Mouse (Mus musculus) midbrain, embryonic 11.5 days (tissue): ENCODE data around the gene Cbx1. TPM values are rescaled to one million over a fixed set of nuclear protein-coding genes. Genes with fewer than 3 reads are reported as not detected.
A peak's percentile ranks its signal among the peaks of the same experiment; 100 is the strongest.

ENCODE experiments used
- ATAC-seq: fragments of 200-750 bp; cut with Nextera tagmentation; 2 replicates; pipeline ENCODE4 v1.8.0; 2017; ENCODE audit warnings: moderate TSS enrichment, moderate library complexity; ENCODE audit not compliant: low FRiP score
- DNase-seq: peaks from one replicate; pipeline ENCODE4 v3.0.0; 2015; ENCODE audit warnings: low spot score; ENCODE audit errors: missing footprints
- H3K27ac ChIP-seq: fragments of 300-500 bp; sonication (generic); 2 replicates; pipeline ENCODE4 v1.5.1; 2014; ENCODE audit warnings: low read depth, low read length
- H3K27me3 ChIP-seq: fragments of 300-500 bp; sonication (generic); 2 replicates; pipeline ENCODE4 v1.6.1; 2014; ENCODE audit warnings: mild to moderate bottlenecking, low read length, moderate library complexity, mixed read lengths; ENCODE audit not compliant: control insufficient read depth, insufficient read depth
- H3K36me3 ChIP-seq: fragments of 300-500 bp; sonication (generic); 2 replicates; pipeline ENCODE4 v1.6.1; 2014; ENCODE audit warnings: mild to moderate bottlenecking, low read length, moderate library complexity, mixed read lengths; ENCODE audit not compliant: control insufficient read depth, insufficient read depth
- H3K4me1 ChIP-seq: fragments of 300-500 bp; sonication (generic); 2 replicates; pipeline ENCODE4 v1.6.1; 2014; ENCODE audit warnings: low read length; ENCODE audit not compliant: control insufficient read depth, insufficient read depth
- H3K4me2 ChIP-seq: fragments of 300-500 bp; sonication (generic); 2 replicates; pipeline ENCODE4 v1.6.1; 2014; ENCODE audit warnings: mild to moderate bottlenecking, moderate library complexity
- H3K4me3 ChIP-seq: fragments of 300-500 bp; sonication (generic); 2 replicates; pipeline ENCODE4 v1.5.1; 2014; ENCODE audit warnings: low read depth, low read length
- H3K9ac ChIP-seq: fragments of 300-500 bp; sonication (generic); 2 replicates; pipeline ENCODE4 v1.6.1; 2014; ENCODE audit warnings: low read length
- H3K9me3 ChIP-seq: fragments of 300-500 bp; sonication (generic); 2 replicates; pipeline ENCODE4 v1.6.1; 2016; ENCODE audit warnings: low read length; ENCODE audit not compliant: control insufficient read depth
- WGBS: fragments of 180-500 bp; shearing (Covaris S2); extraction: QIAGEN DNeasy Blood & Tissue Kit; methylation state at CpG from one replicate; pipeline ENCODE4 v1.1.7; 2014; 5-methylcytosine and 5-hydroxymethylcytosine counted together
- polyA plus RNA-seq: library from polyadenylated mRNA; unstranded; fragments of >200 nt; fragmentation: Nextera tagmentation; extraction: Ambion mirVana; gene quantifications from 2 replicates; pipeline ENCODE4 v1.2.1, GENCODE M21; 2014

Cbx1 gene
- polyA plus RNA-seq, 1 experiment from 2014 or later = 167 TPM

- H3K9ac ChIP-seq = no peak overlapping the region
- H3K4me2 ChIP-seq = peak overlapping the region; percentile 21; the same call in 1 of the 2 replicates
- H3K9me3 ChIP-seq = no peaks in the 10 kb centered on the region
- peaks cover 49% of the 10 kb centered on the region for H3K4me1 ChIP-seq
- no peak overlapping the region for H3K27ac ChIP-seq
- H3K36me3 ChIP-seq = peaks cover 13% of the 10 kb centered on the region; the same call in 1 of the 2 replicates
- ATAC-seq = no peak
- no peaks in the 10 kb centered on the region for H3K27me3 ChIP-seq
- no peak overlapping the region for H3K4me3 ChIP-seq
- WGBS = 97% methylated on average over 2 of the region's 2 CpGs
- no peak for DNase-seq
Observed at GRCm38 (mm10) chr11:96826481-96826880, 37.6 kb downstream of the Cbx1 start.

DNA sequence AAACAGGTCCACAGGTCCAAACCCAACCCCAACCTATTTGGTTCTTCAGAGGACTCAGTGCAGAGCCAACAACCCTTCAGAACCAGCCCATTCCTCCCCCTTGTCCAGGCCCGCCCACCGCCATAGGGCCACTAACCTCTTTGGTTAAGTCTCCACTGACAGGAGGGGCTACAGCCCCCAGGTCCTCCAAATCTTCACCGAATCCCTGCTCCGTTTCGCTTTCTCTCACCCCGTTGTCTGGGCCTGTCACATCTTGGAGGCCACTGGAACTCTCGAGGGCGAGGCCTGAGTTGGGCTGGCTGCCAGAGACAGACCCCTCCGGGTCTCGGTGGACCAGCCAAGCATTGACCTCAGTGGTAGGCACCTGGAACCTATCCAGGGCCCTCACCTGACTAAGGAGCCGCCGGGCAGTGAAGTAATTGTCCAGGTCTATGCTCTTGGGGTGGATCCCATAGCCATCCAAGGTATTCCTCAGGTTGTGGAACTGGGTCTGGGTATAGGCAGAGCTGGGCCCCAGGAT lies 38.2 kb downstream of the Cbx1 start:
- Histone ChIP-seq H3K27me3 (no peaks in the 10 kb centered on the region), H3K9me3 (no peaks in the 10 kb centered on the region), H3K4me3 (no peak overlapping the region), H3K27ac (no peak overlapping the region), H3K9ac (no peak overlapping the region), H3K4me1 (peaks cover 49% of the 10 kb centered on the region), H3K36me3 (peaks cover 7% of the 10 kb centered on the region; the same call in 1 of the 2 replicates), H3K4me2 (peak overlapping the region; percentile 10; the same call in 1 of the 2 replicates)
- peak; percentile 77 for DNase-seq
- 90% methylated on average over 12 of the region's 12 CpGs for WGBS
- no peak for ATAC-seq

- no peak for ATAC-seq
- Histone ChIP-seq H3K27ac (no peak overlapping the region), H3K9ac (no peak overlapping the region), H3K9me3 (no peaks in the 10 kb centered on the region), H3K36me3 (peaks cover 7% of the 10 kb centered on the region; the same call in 1 of the 2 replicates), H3K4me2 (no peak overlapping the region), H3K27me3 (no peaks in the 10 kb centered on the region), H3K4me1 (peaks cover 46% of the 10 kb centered on the region), H3K4me3 (no peak overlapping the region)
- no peak for DNase-seq
- WGBS = 86% methylated on average over 9 of the region's 9 CpGs
Observed at GRCm38 (mm10) chr11:96827917-96828316, 39.0 kb downstream of the Cbx1 start.

GRCm38 (mm10) chr11:96828881-96829280 lies 40.0 kb downstream of the Cbx1 start:
- Histone ChIP-seq H3K9ac (peak overlapping the region; percentile 93), H3K36me3 (peaks cover 7% of the 10 kb centered on the region; the same call in 1 of the 2 replicates), H3K4me2 (peak overlapping the region; percentile 71), H3K4me1 (peaks cover 37% of the 10 kb centered on the region), H3K27ac (peak overlapping the region; percentile 95), H3K9me3 (no peaks in the 10 kb centered on the region), H3K27me3 (no peaks in the 10 kb centered on the region), H3K4me3 (peak overlapping the region; percentile 89)
- DNase-seq = no peak
- ATAC-seq = no peak
- WGBS = 17% methylated on average over 10 of the region's 10 CpGs

DNA sequence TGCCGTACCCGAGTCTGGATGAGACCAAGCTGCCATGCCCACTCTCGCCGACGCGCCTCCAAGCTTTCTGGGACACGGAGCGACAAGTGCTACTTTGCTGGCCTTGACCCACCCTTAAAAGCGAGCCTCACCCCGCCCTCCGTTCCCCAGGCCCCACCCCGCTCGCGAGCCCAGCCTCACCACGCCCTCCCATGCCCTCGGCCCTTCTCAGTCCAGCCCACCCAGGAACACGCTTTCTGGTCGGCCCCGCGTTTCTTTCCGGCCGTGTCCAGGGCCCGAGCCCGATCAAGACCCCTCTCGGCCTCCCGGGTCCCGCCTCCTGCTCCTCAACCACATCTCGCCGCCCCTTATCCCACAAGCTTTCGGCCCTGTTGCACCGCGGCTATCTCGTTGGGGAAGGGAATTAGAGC lies 40.5 kb downstream of the Cbx1 start:
- DNase-seq = no peak
- under 1% methylated on average over 33 of the region's 33 CpGs for WGBS
- Histone ChIP-seq H3K27me3 (no peaks in the 10 kb centered on the region), H3K4me3 (peak overlapping the region; percentile 89), H3K4me1 (peaks cover 34% of the 10 kb centered on the region), H3K9me3 (no peaks in the 10 kb centered on the region), H3K4me2 (peak overlapping the region; percentile 71), H3K9ac (peak overlapping the region; percentile 93), H3K27ac (peak overlapping the region; percentile 95), H3K36me3 (peaks cover 7% of the 10 kb centered on the region; the same call in 1 of the 2 replicates)
- ATAC-seq = peak; percentile 60

DNA sequence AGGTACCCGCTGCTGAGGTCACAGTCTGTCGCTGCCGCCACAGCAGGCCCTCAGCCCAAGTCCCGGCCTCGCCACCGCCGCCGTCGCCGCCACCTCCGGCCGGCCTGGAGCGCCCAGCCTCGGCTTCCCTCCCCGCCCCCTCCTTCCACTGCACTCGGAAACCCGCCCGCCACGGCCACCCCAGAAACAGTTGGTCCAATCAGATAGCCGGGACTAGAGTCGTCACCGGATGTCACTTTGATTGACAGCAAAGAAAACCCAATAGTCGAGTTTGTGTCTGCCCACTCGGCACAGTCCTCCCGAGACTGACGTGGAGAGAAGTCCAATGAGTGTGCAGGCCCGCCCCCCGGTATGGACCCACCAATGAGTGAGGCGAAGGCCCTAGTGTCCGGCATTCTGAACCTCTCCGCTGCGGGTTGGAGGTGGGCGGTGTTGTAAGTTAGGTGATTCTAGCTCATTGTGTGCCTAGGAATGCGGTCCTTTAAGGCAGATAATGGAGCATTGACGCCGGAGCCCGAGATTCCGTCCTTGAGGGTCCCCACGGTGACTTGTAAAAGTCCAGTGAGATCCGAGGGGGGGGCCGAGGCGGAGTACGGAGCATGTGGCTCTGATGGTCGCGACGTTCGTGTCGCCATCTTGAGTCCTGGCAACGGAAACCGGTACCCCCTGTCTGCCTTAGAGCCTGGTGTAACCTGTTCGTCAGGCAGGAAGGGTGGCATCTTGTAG lies 41.0 kb downstream of the Cbx1 start, which contains the start of gene Nfe2l1:
Nfe2l1 (minus strand) TSS at position 156 of the 726 bp plus-strand sequence.
- ATAC-seq (peak; percentile 99), DNase-seq (peak; percentile 99)
- Histone ChIP-seq H3K4me3 (peak within 1 kb of the TSS; percentile 89), H3K4me2 (peak within 1 kb of the TSS; percentile 71), H3K27me3 (no peaks in the 10 kb centered on the region), H3K27ac (peak within 1 kb of the TSS; percentile 95), H3K4me1 (peaks cover 28% of the 10 kb centered on the region), H3K36me3 (peaks cover 7% of the 10 kb centered on the region; the same call in 1 of the 2 replicates), H3K9ac (peak within 1 kb of the TSS; percentile 93), H3K9me3 (no peaks in the 10 kb centered on the region)
- WGBS = under 1% methylated on average over 51 of the region's 51 CpGs

DNA sequence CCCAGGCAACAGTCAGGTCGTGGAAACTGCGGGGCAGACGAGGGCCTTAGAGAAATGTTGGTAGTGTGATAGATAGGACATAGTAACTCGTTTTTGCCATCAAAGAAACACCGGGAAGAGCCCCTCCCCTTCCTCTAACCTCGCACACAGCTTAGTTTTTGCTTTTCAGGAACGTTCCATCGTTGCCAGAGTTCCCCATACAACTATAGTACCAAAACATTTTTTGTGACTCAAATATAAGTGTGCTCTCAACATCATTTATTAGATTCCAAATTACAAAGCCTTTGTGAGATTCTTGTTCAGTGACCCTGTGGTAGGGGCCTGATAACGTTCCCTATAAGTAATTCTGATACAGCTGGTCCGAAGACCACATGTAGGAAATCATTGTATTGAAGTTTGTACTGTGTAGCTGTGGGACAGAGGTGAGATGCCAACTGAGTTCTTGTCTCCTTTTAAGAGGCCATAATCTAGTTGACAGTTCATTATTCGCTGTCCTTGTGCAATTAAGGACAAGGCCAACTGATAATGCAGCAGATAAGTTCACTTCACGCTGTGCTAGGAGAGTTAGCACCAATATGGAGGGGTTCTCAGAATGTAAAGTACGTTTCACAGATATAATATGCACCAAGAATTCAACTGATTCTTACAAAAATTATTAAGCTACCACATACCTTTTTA lies 41.8 kb downstream of the Cbx1 start:
- no peak for ATAC-seq
- Histone ChIP-seq H3K4me1 (peaks cover 22% of the 10 kb centered on the region), H3K36me3 (peaks cover 7% of the 10 kb centered on the region; the same call in 1 of the 2 replicates), H3K4me2 (peak overlapping the region; percentile 55), H3K27ac (peak overlapping the region; percentile 95), H3K4me3 (peak overlapping the region; percentile 89), H3K27me3 (no peaks in the 10 kb centered on the region), H3K9me3 (no peaks in the 10 kb centered on the region), H3K9ac (peak overlapping the region; percentile 82)
- DNase-seq = no peak
- WGBS = 24% methylated on average over 13 of the region's 13 CpGs

DNA sequence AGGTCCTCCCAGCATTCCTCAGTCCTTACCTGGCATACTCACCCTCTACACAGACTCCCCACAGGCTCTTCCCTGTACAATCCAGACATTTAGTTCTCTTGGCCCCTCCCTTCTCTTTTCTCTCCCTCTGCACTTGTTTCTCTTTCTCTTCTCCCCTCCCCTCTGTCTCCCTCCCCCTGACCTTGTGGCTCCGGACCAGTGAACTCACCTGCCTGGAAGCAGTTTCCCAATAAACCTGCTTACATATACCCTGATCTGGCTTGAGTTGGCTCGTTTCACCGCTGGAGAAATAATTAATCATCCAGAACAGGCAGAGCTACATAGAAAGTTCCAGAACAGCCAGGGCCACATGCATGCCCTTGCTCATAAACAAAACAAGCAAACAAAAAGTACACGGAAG lies 42.6 kb downstream of the Cbx1 start:
- peaks cover 7% of the 10 kb centered on the region; the same call in 1 of the 2 replicates for H3K36me3 ChIP-seq
- no peak for DNase-seq
- H3K9me3 ChIP-seq = no peaks in the 10 kb centered on the region
- WGBS = 79% methylated on average over 4 of the region's 4 CpGs
- H3K27ac ChIP-seq = no peak overlapping the region
- no peaks in the 10 kb centered on the region for H3K27me3 ChIP-seq
- H3K4me2 ChIP-seq = no peak overlapping the region
- H3K4me1 ChIP-seq = peaks cover 18% of the 10 kb centered on the region
- no peak overlapping the region for H3K4me3 ChIP-seq
- no peak for ATAC-seq
- no peak overlapping the region for H3K9ac ChIP-seq

DNA sequence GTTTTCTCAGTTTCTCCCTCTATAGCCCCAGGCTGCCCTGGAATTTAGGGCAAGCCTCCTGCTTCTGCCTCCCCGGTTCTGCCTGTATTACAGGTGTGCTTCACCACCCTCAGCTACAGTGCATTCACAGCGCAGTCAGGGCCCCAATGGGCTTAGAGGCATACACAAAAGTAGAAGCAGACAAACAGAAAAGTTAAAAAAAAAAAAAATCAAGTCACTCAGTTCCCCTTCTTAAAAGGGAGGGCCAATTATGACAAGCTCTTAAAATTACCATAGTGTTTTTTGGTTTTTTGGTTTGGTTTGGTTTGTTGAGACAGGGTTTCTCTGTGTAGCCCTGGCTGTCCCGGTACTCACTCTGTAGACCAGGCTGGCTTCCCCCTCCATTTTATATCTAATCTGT lies 43.6 kb downstream of the Cbx1 start:
- no peak overlapping the region for H3K4me2 ChIP-seq
- 0 out of 2 replicates have a peak, but pooled peaks cover 2% of the 10 kb centered on the region for H3K36me3 ChIP-seq
- H3K4me1 ChIP-seq = peaks cover 9% of the 10 kb centered on the region
- WGBS = 89% methylated on average over 3 of the region's 3 CpGs
- no peaks in the 10 kb centered on the region for H3K27me3 ChIP-seq
- no peaks in the 10 kb centered on the region for H3K9me3 ChIP-seq
- DNase-seq (no peak), ATAC-seq (no peak)
- no peak overlapping the region for H3K9ac ChIP-seq
- H3K27ac ChIP-seq = no peak overlapping the region
- no peak overlapping the region for H3K4me3 ChIP-seq
